Mouse (Mus musculus) frontal cortex, adult (tissue): ENCODE results near the gene Actbl2.

Experiments used
- ATAC-seq: cut with Nextera tagmentation; 2 replicates; pipeline ENCODE4 v1.9.2; 2017; ENCODE audit warnings: mild to moderate bottlenecking, moderate library complexity, mixed read lengths; ENCODE audit not compliant: low TSS enrichment

Gene Actbl2

DNA sequence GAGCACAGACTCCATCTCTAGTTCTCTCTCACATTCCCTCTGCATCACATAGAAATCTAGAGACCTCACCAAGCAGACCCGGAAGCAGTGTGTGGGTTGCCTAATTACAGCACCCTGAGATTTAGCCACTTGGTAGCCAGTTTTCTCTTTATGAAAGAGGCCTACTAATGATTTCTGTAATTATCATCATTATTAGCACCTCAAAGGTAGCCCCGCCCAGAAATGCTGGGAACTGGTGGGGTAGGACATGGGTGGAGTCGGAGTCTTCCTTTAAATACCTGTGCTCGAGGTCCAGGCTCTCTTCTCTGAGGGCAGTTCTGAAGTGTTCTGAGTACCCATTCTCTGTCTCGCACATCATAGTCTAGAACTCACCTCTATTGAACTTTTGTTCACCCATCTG is at the start of gene Actbl2:
Actbl2 (plus strand) TSS at position 301 of the 400 bp plus-strand sequence.
- no peak for ATAC-seq

- ATAC-seq, result peak; percentile 57
These were observed 44.0 kb upstream of the Actbl2 start for GRCm38 (mm10) chr13:111210649-111211378.

DNA sequence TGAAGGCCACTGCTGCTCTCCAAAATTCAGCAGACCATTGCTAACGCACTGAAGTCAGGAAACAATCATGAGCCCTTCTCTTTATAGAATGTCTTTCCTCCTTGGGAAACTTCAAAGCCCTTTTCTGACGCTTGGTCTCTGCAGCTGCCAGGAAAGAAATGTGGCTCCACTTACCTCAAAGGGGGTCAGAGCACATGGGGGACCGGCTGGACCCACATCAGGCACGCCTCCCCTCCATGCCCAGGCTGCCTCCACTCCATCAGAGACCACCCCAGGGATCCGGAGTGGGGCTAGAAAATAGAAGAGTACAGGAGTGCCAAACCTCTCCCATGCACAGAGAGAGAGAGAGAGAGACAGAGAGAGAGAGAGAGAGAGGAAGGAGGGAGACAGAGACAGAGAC is 26.0 kb upstream of the Actbl2 start:
- ATAC-seq, result no peak

GRCm38 (mm10) chr13:111229541-111229940 is 25.3 kb upstream of the Actbl2 start:
- ATAC-seq, result no peak

- peak; percentile 51 for ATAC-seq
These were observed 22.4 kb upstream of the Actbl2 start for GRCm38 (mm10) chr13:111232416-111232815.

DNA sequence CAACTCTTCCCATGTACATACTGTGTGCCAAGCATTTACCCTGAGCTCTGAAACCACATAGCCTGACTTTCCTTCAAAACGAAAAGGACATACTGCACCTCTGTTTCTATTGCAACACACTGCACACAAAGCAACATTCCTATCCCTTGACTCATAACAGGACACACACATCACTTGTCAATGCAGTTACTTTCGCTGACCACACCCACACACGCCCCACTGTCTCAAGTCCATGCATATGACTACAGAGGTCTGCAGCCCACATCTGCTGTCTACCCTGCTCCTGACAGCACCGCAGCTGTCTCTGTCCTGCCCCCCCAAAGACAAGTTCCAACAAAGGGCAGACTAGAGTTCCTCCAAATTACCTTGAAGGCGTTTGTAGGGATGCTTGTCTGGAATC is 21.5 kb upstream of the Actbl2 start:
- no peak for ATAC-seq

GRCm38 (mm10) chr13:111234573-111234972 is 20.2 kb upstream of the Actbl2 start:
- ATAC-seq, result no peak

- peak; percentile 36 for ATAC-seq
These were observed 19.1 kb upstream of the Actbl2 start for GRCm38 (mm10) chr13:111235719-111236166.

- ATAC-seq, result no peak
These were observed 18.4 kb upstream of the Actbl2 start for GRCm38 (mm10) chr13:111236461-111236864.

- no peak for ATAC-seq
These were observed 17.5 kb upstream of the Actbl2 start for GRCm38 (mm10) chr13:111237296-111237695.

- peak; percentile 84 for ATAC-seq
These were observed 16.8 kb upstream of the Actbl2 start for GRCm38 (mm10) chr13:111237865-111238465.

DNA sequence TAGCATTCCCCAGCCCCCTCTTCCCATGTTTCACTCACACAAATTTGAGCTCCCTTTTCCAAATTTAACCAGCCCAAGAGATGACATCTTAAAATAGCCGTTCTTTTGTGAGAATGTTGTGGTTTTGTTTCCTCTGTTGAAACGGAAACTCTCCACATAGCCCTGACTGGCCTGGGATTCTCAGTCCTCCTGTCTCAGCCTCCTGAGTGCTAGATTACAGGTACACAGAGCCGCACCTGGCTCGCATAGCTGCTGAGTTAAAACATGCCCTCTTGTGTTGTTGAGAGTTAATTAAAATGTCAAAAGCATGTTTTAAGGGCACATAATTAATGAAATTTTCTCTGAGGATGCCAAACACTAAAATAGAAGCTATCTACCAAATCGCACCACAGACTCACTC is 3.7 kb upstream of the Actbl2 start:
- ATAC-seq, result peak; percentile 55

DNA sequence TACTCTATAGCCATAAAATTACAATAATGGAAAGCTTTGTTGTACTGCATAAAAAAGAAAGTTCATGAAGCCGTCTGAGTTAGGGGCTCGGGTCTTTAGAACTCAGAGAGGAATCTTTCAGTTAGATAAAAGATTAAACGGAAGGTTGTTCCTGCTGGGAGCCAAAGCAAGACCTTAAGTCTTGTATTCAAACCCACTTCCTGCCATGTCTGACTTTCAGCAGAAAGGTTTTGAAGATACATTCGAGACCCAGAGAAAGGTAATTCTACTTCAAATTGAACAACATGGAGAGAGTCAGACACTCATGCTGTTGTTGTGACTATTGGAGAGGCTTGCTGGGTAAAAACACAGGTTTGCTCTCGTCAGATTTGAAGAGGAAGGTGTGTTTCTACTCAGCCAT is 3.0 kb upstream of the Actbl2 start:
- ATAC-seq, result no peak

DNA sequence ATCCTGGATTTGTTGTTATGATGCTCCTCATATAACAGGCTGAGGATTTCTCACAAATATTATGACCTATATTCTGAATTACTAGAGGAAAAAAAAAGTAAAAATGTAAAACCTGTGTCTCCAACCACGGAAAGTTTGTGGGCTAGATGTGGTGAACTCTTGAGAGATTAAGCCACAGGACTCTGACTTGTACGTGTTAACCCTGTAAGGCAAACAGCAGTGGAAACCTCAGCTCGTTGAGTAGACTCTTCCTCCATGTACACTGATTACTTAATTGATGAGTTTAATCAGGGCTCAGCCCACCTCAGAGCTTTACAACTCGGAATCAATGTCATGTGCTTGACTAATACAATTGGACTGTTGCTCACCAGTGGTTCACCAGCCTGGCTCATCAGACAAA is 3.2 kb downstream of the Actbl2 start:
- no peak for ATAC-seq

DNA sequence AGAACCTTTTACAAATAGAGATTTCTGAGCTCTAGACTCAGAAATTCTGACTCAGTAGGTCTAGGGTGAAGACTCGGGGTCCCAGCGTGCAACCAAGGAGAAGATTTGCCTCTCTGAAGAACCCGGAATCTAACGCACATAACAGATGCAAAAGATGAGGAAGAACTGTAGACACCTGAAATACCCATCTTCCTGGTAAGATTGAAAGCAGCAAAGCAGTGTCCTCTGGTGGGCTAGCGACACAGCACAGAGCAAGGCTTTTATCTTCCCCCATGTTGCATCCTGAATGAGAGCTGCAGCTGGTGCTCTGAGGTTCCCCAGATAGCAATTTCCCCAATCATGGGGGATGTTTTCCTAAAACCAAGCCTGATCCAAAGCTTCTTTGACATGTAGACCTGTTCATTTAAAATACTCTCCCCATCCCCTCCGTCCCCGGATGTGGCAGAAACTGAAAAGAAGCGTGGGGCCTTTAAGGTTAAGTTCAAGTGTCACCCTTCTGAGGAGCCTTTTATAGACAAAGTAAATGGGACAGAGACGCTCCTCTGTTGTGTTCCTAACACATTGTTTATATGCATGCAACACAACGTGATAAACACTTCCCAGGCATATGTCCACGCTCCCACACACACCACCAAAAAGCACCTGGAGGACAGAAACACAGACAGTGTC is 3.7 kb downstream of the Actbl2 start:
- no peak for ATAC-seq

DNA sequence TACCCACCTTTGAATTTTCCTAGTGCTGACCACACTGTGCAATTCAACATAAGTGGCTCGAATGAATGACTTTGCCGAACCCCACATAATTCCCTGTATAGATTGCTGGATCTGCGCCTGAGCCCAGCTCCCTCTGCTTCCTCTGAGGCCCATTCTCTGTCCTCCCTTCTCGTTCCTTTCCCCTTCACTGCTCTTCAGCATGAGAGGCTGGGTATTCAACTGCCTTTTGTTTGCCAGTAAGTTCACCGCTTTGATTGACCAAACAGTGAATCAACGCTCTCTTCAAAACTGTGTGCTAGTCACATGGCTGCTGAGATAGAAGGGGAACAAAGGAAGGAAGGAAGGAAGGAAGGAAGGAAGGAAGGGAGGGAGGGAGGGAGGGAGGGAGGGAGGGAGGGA is 4.3 kb downstream of the Actbl2 start:
- ATAC-seq, result no peak

- ATAC-seq, result no peak
These were observed 4.9 kb downstream of the Actbl2 start for GRCm38 (mm10) chr13:111259711-111260110.

DNA sequence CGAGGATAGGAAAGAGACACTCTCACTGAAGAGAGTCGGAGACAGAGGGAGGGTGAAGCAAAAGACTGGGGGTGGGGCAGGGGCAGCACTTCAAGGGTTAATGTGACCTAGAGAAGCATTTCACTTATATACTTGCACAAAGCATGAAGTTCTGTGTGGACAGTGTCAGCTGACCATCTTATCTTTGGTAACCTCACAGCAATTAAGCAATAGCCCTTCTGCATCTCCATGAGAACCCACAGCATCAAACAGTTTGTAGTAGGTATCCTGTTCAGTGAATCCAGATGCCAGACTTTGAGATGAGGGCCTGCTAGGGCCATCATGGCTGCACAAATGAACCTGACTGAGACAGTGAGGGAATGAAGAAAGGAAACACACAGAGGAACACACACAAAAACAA is 8.4 kb downstream of the Actbl2 start:
- no peak for ATAC-seq

GRCm38 (mm10) chr13:111263758-111264157 is 8.9 kb downstream of the Actbl2 start:
- no peak for ATAC-seq

- ATAC-seq, result no peak
These were observed 10.6 kb downstream of the Actbl2 start for GRCm38 (mm10) chr13:111265231-111266000.

DNA sequence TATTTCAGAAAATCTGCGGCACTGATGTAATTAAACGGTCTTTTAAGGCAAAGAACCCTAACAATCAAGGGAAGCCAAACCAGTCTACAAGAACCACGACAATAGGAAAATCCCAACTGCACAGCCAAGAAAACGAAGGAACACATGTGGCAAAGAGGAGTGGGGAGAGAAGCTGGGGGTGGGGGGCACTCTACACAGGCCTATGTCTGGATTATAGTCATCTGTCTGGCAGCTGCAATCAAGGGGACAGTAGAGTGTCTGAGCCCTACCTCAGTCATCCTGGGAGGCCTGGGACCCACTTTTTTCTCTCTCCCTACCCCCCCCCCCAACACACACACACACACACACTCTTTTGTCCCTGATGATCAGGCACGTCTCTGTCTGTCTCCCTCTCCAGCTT is 12.0 kb downstream of the Actbl2 start:
- ATAC-seq, result no peak

DNA sequence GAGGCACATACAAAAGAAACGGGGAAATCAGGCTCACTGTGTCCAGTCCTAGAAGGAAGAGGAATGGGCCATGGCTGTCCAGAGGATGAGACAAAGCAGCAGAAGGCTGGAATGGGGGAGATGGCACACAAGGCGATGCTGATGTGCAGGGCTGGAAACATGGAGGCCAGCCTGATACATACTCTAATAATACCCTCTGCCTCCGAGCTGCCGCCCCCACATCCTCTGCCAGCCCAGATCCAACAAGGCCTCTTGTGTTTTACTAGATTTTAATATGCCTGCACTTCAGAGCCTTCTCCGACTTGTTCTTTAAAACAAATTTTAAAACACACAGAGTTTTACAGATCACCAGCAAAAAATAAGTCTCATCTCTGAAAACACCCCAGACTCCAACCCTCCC is 14.2 kb downstream of the Actbl2 start:
- no peak for ATAC-seq
